Mouse (Mus musculus): ENCODE data around the gene Dnajc27.

Gene Dnajc27

GRCm38 (mm10) chr12:4082132-4083001 is at the start of gene Dnajc27:
TSS of gene Dnajc27 (plus strand) at chr12:4082583.
- DNase-seq (ENCODE audit: low read depth, low spot score), result peak; percentile 89

- DNase-seq (ENCODE audit: low read depth, low spot score), result no peak
Observed at GRCm38 (mm10) chr12:4036157-4036556, 46.2 kb upstream of the Dnajc27 start.

GRCm38 (mm10) chr12:4037511-4037910 is 44.9 kb upstream of the Dnajc27 start:
- DNase-seq (ENCODE audit: low read depth, low spot score), result no peak

GRCm38 (mm10) chr12:4038061-4039041 is 44.0 kb upstream of the Dnajc27 start, which contains the start of gene Efr3b:
TSS of gene Efr3b (minus strand) at chr12:4038915.
- DNase-seq (ENCODE audit: low read depth, low spot score), result no peak

GRCm38 (mm10) chr12:4039046-4039445 is 43.3 kb upstream of the Dnajc27 start:
- no peak for DNase-seq (ENCODE audit: low read depth, low spot score)

GRCm38 (mm10) chr12:4042411-4042810 is 40.0 kb upstream of the Dnajc27 start:
- DNase-seq (ENCODE audit: low read depth, low spot score), result no peak

- no peak for DNase-seq (ENCODE audit: low read depth, low spot score)
Observed at GRCm38 (mm10) chr12:4045992-4046391, 36.4 kb upstream of the Dnajc27 start.

- no peak for DNase-seq (ENCODE audit: low read depth, low spot score)
Observed at GRCm38 (mm10) chr12:4048031-4048430, 34.4 kb upstream of the Dnajc27 start.

- no peak for DNase-seq (ENCODE audit: low read depth, low spot score)
Observed at GRCm38 (mm10) chr12:4050861-4051425, 31.4 kb upstream of the Dnajc27 start.

GRCm38 (mm10) chr12:4053643-4054042 is 28.7 kb upstream of the Dnajc27 start:
- no peak for DNase-seq (ENCODE audit: low read depth, low spot score)

- DNase-seq (ENCODE audit: low read depth, low spot score), result no peak
Observed at GRCm38 (mm10) chr12:4054845-4055244, 27.5 kb upstream of the Dnajc27 start.

- no peak for DNase-seq (ENCODE audit: low read depth, low spot score)
Observed at GRCm38 (mm10) chr12:4058321-4058720, 24.1 kb upstream of the Dnajc27 start.

GRCm38 (mm10) chr12:4059683-4060082 is 22.7 kb upstream of the Dnajc27 start:
- DNase-seq (ENCODE audit: low read depth, low spot score), result no peak

- no peak for DNase-seq (ENCODE audit: low read depth, low spot score)
Observed at GRCm38 (mm10) chr12:4065498-4065897, 16.9 kb upstream of the Dnajc27 start.

GRCm38 (mm10) chr12:4065944-4066343 is 16.4 kb upstream of the Dnajc27 start:
- no peak for DNase-seq (ENCODE audit: low read depth, low spot score)

- no peak for DNase-seq (ENCODE audit: low read depth, low spot score)
Observed at GRCm38 (mm10) chr12:4066681-4067459, 15.5 kb upstream of the Dnajc27 start.

- no peak for DNase-seq (ENCODE audit: low read depth, low spot score)
Observed at GRCm38 (mm10) chr12:4068551-4068950, 13.8 kb upstream of the Dnajc27 start.

GRCm38 (mm10) chr12:4071671-4072070 is 10.7 kb upstream of the Dnajc27 start:
- DNase-seq (ENCODE audit: low read depth, low spot score), result no peak

GRCm38 (mm10) chr12:4075407-4075806 is 7.0 kb upstream of the Dnajc27 start:
- DNase-seq (ENCODE audit: low read depth, low spot score), result no peak

GRCm38 (mm10) chr12:4076383-4076782 is 6.0 kb upstream of the Dnajc27 start:
- DNase-seq (ENCODE audit: low read depth, low spot score), result no peak

- DNase-seq (ENCODE audit: low read depth, low spot score), result no peak
Observed at GRCm38 (mm10) chr12:4078069-4078468, 4.3 kb upstream of the Dnajc27 start.

Measured in c-Kit-negative CD71-positive TER-119-positive erythroid progenitor cells, embryonic 14.5 days (primary cell).